Mouse (Mus musculus) mouse embryonic stem cell (cell line): ENCODE data around the gene Nefh.

Source experiments
- in situ Hi-C, 2 experiments: fragments of 300-500 bp; cut with MboI; formaldehyde crosslinking; loops; 1 replicate in 1 of 2; 3 replicates in 1 of 2; pipeline ENCODE4 v1.14.3; 2019 to 2020; ENCODE audit warnings: low sequenced_read_pairs in 2 of 2, low pct_unique_long_range_greater_than_20kb in 1 of 2, mixed read lengths in 1 of 2; ENCODE audit not compliant: unreplicated experiment in 1 of 2

Gene Nefh

DNA sequence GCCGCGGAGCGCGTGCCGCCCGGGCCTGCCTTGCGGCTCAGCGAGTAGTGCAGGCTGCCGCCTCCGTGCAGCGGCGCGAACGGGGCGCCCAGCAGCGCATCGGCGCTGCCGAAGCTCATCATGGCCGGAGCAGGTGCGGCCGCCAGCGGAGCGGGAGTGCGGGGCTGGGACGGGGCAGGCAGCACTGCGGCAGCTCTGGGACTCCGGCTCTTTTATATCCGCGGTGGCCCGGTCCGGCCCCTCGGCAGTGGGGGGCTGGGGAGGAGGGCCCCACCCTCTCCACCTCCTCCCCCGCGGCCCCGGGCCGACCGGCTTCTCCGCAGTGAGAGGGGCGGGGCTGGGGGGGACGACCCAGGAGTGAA lies at the start of gene Nefh:
Gene Nefh (minus strand): TSS at position 252 of the 362 bp plus-strand sequence.
- in situ Hi-C loops = no loop called here

DNA sequence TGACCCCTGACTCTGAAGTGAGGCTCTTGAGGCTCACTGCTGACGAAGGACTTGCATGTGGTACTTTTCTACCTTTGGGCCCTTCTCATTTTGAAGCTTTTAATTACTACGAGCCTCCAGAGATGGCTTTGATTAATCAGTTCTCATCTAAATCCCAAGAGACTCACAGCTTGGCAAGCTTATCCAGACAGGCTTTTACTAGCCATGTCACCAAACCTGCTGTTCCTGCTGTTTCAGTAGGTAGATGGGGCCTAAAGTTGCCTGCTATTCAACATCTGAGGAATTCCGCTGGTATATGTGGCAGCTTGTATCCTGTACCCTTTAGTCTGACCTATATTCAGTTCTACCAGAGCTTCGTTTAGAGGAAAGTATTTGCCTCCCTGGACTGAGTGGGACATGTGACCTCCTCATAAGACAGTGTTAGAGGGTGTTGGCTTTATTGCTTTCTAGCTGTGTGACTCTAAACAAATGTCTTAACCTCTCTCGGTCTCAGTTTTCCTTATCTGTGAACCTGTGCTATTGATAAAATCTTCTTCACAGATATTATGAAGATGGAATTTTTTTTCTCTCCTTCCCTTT lies 48.8 kb upstream of the Nefh start:
- in situ Hi-C loops = no loop called here

DNA sequence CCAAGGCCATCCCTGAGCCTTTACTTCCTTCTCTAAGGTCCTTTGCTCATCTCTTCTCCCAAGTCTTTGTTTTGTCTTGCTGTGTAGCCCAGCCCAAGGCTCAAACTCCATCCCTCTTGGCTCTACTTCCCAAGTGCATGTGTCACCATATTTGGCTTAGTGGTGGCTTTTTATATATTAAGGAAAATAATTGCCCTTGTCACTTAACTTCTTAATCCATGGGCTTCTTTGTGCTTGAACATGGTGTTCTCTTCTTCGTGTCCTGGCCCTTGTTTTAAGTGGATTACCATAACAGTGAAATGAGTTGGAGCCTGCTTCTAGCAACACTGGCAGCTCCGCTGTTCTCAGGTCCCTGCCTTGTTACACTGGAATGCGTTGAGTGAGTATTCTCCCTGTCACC lies 47.8 kb upstream of the Nefh start:
- in situ Hi-C loops = no loop called here

DNA sequence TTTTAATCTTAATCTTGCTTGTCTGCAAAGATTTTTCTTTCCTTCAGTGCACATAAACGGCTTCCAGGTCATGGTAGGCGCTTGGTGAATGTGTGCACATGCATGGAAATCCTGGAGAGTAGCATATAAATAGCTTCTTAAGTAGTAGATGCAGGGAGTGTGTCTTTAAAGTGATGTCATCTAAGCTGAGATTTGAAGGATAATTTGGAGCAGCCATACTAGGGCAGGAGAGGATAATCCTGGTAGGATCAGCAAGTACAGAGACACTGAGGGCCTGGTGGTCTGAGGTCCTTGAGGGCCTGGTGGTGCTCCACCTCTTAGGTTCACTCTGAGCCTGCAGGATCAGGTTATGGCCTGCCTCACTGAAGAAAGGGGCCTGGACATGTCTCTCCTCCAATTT lies 44.6 kb upstream of the Nefh start:
- in situ Hi-C loops = no loop called here

DNA sequence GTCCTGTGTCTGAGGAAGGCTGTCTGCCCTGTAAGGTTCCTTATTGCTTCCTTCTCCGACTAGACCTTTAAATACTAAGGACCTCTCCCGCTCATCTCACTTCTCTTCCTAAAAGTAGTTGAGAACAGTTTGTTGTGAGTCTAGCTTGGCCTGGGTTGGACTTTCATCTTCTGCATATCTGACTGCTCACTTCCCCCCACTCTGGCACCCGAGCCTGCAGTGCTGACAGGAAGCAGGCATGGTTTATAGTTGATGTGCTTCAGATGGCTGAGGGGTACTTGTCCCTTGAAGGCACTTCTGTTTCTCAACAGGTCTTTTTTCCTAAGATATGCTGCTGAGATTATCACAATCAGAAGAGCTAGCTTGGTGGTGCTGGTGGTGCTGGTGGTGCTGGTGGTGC lies 41.3 kb upstream of the Nefh start:
- in situ Hi-C loops = no loop called here

DNA sequence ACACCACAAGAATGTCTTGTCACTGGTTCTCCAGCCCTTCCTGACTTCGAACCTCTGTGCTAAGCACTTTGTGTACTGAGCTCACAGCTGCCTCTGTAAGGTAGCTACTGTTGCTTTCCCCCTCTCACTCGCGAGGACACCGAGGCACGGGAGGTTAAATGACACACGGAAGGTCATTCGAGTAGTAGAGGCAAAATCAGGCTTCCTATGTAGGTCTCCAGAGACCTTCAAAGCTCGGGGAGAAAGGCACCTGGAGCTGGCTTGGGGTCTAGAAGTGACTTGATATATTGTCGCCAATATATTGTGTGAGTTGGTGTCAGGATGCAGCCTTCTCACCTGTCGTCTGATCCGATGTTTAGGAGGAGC lies 39.6 kb upstream of the Nefh start:
- in situ Hi-C loops = no loop called here

DNA sequence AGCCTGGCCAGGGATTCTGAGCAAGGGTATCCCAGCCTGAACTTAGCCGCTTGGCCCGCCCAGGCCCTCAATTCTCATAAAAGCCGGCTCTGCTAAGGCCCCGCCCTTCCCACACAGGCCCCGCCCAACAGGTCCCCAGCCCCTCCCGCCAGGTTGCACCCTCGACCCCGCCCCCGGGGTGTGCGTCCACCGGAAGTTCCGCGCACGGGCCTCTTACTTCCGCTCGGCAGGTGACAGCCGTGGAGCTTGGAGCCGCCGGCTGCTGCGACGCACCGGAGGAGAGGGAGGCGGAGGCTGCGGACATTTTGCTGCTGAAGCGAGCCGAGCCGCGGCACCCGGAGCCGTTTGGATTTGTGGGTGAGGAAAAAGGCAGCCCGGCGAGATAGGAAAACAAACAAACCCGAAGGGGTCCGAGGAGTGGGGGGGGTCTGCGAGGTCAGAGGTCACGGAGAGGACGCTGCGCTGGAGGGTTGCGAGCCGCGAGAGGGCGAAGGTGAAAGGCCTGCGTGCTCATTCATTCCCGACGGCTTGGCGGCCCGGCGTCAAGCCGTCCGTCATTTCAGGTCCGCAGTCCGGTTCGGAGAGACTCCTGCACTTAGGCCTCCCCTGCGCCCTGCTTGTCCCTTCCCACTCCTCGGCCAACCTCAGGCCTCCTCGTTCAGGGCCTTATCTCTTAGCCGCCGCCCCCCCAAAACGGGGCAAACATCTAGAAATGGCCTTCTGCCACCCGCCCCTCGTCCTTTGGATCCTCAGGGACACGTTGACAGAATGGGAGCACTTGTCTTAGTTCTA lies 39.0 kb upstream of the Nefh start, which contains the start of gene Ap1b1:
Gene Ap1b1 (plus strand): TSS at position 130 of the 792 bp plus-strand sequence.
- in situ Hi-C loops = no loop called here

DNA sequence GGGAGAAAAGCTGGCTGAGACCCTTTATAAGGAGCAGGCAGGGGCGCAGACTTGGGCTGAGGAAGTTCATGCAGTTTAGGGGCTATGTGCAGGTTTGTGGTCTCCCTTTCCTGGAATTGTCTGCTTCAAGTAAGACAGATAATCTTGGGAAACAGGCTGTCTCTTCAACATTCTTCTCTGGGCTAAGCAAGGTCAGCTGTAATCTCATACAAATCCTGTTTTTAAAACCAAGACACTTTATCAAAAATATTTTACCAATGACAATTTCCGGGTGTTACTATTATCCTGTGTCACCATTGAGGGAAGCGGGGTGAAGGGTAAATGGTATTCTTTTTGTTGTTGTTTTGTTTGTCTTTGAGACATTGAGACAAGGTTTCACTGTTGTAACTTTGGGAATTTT lies 36.9 kb upstream of the Nefh start:
- in situ Hi-C loops = no loop called here

DNA sequence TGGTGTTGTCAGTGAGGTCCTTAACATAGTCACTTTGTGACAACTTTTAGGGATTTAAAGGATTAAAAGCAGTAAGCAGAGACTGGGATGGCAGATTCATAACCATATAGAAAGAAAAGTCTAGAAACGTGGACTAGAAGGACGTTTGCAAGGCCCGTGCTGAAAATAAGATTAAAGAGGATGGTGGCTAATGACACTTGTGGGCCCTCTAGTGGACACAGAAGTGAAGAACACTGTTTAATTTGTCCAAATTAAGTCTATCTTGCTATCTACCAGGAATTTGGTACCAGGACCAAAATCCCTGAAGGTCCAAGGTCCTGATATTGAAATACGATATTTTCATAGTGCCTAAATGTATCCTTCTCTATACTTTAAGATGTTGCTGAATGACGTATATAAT lies 36.4 kb upstream of the Nefh start:
- in situ Hi-C loops = no loop called here

DNA sequence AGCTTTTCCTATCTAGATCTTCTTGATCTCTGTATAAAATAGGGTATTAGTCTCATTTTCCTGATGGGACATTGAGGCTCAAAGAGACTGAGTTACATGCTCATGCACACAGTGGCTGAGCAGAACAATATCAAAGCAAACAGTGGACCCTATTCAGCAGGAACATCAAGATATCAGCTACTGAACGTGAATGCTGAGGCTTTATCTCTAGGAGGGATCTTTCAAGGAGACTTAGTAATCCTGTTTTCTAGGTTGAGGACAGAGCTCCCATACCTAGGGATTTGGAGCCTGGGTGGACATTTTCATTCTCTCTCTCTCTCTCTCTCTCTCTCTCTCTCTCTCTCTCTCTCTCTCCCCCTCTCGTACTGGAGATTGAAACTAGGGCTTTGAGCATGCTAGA lies 35.7 kb upstream of the Nefh start:
- in situ Hi-C loops = no loop called here

DNA sequence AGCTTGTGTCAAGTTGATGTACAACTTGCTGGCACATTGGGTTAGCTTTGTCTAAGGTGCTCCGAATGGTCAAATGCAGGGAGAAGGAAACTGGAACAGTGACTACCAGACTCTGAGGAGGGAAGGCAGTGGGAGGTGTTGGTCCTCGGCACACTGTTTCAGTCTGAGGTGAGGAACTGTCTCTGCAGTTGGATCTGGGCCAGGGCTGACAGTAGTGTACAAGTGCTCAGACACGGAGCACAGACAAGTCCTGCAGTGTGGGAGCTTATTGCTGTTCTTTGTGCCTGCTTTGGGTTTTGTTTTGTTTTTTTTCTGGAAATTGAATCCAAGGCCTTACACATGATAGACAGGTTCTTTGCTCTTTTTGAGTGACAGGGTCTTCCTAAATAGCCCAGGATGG lies 35.1 kb upstream of the Nefh start:
- in situ Hi-C loops = no loop called here

DNA sequence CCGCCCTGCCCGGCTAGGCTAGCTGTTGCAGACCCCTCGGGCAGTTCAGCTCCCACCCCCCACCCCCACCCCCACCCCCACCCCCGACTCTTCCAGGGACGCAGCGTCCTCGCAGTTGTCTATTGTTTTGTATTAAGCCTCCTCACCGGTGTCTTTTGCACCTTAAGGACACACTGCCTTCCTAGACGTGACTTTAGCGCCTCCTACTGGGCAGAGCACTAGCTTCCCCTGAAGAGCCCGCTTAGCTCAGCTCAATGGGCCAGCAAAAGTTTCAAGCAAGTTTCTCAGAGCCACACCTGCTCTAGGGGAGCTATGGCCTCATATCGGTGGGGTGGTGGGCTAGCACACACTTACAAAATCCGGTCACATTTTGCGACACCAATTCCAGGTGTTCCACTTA lies 27.8 kb upstream of the Nefh start:
- in situ Hi-C loops = no loop called here

DNA sequence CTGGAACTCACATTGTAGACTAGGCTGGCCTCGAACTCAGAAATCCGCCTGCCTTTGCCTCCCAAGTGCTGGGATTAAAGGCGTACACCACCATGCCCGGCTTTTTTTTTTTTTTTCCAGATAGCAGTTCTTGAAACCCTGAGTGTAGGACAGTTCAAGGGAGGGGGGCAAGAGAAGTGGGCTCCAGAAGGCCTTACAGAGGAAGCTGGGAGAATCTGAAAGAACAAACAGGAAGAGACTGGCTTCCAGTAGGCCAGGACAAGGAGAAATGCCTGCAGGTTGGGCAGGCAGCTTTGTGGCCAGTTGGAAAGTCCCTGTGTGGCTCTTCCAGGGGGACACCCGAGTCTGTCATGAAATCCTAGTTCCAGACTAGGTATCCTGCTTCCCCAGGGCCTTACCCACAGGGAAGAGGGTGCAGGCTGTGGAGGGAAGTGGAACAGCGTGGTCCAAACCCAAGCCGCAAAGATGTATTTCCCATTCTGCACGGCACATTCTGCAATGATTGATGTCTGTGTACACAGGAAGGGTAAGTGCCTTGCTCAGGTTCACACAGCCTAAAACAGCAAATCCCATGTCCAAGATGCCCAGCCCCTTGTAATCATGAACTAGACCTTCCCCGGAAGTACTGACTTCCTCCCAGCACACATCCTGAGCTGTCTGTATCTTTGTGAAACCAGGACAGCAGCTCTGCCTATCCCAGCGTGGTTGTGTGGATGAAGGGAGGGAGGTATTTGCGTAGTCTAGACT lies 26.7 kb upstream of the Nefh start:
- in situ Hi-C loops = no loop called here

DNA sequence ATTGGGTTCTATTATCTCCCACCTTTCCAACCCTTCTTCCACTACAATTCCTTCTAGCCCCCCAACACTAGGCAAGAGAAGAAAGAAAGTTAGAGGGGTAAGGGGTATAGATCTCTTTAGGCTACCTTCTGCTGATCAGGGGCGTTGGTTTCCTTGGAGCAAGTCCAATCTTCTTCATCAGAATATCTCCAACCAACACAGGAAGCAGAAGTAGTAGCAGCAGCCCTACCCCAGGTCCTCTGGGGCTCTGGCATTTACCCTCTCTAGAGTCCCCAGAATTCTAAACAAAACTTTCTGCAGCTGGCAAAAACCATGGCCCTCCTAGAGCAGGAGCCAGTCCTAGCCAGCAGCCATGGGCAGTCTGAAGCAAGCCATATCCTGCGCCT lies 26.0 kb upstream of the Nefh start:
- in situ Hi-C loops = no loop called here

DNA sequence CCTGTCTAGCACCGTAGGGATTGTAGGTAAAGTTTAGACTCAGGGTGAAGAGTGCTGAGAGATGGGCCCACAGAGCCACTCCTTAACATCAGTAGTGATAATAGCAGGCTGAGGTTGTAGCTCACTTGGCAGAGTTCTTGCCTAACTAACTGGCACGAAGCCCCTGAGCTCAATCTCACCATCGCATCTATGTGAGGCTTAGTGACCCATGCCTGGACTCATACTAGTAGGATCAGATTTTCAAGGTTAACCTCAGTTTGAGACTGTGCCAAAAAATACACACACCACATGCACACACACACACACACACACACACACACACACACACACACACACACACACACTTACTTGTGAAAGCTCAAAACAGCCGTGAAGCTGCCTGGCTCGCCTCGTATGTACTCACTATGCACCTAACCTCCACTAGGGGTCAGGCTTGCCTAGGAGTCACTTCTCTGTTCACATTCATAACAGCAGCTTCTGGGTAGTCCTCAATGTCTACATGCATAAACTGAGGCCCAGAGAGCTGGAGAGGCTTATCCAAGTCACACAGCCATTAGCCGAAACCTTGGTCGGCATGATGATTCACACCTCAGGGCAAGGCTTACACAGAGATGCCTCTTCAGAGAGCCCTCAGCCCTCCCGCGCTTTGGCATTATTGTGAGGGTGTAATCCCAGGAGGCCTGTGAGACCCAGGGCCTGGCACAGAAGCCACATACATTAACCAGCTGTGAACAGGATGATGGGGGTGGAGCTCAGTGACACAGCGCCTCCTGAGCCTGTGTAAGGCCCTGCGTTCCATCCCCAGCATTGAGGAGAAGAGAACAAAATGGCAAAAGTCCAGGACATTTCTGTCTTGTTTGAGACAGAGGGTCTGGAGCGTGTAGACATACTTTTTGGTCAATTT lies 25.4 kb upstream of the Nefh start:
- in situ Hi-C loops = no loop called here

DNA sequence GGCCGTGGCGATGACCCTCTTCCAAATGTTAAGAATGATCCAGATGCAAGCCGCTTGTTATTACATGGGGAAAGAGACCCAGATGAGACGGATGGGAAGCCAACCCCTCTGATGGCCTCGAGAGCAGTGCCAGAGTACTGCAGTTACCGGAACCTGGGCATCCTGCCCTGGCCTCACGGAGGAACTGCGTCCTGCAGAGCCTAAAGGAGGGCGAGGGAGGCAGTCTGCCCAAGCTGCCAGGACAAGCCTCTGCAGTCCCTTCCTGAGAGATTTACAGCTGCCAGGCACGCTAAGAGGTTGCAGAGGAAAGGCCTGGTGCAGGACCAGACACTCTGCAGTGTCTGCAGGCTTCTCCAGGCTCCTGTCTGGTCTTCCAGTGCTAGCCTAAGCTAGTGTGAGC lies 20.5 kb upstream of the Nefh start:
- in situ Hi-C loops = no loop called here

DNA sequence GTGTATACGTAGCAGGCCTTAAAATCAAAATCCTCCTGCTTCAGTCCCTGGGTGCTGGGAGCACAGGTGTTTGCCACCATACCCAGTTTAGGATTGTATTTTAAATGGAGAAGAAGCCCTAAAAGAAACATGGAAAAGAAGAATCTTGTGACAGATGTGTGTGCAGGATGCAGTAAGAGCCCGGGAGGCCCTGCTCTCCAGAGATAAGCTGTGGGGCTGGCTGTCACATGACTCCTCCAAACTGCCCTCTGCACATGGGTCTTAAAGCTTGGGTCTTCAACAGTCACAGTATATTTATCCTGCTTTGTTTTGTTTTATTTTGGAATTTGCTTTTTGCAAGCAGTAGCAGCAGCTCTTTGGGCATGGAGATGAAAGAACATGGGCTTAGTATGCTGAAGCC lies 19.7 kb upstream of the Nefh start:
- in situ Hi-C loops = no loop called here

DNA sequence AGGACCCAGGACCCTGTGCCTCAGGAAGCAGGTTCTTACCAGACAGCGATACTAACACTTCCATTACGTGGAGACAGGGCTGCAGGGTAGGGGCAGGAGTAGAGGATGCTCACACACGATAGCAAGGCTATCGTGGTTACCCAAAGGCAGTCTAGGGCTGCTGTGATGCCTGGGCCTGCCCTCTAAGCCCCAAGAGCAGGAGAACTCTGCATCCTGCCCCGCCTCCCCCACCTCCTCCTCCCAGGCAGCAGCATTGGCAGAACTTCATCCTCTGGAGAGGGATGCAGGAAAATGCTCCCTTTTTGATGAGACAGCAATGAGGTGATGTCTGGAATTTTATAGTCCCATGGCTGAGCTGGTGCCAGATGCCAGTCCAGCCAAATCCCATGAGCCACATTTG lies 19.0 kb upstream of the Nefh start:
- in situ Hi-C loops = no loop called here

DNA sequence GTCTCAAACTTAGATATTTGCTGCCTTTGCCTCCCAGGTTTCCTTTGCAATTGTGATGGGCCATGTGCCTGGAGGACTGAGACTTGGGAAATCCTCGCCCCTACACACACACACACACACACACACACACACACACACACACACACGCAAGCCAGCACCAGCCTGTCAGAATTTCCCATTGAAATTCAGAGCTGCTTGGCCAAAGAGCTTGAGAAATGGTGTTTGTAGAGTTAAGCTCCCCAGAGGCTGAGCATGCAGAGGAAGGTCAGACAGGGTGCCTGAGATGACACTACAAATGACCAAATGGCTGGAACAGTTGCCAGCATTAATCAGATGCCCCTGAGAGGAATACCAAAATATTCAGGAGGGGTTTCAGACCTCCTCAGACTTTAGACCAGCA lies 18.5 kb upstream of the Nefh start:
- in situ Hi-C loops = no loop called here
